Mouse (Mus musculus) small intestine, adult 2 months (tissue): ENCODE measurements around the gene Fastkd5.
A peak's percentile ranks its signal among the peaks of the same experiment; 100 is the strongest.

Source experiments
- CTCF ChIP-seq: fragments of 200-500 bp; IDR thresholded peaks from 2 replicates; pipeline ENCODE4 v1.5.1; 2012; ENCODE audit warnings: low read depth, mild to moderate bottlenecking, control low read depth, inconsistent platforms, low read length, moderate library complexity, mixed read lengths; ENCODE audit not compliant: insufficient replicate concordance, insufficient read length; ENCODE audit errors: extremely low read depth
- POLR2A ChIP-seq: fragments of 200-500 bp; IDR thresholded peaks from 2 replicates; pipeline ENCODE4 v1.6.1; 2012; ENCODE audit warnings: low read depth, mild to moderate bottlenecking, control low read depth, inconsistent platforms, low read length, moderate library complexity

- TF ChIP-seq CTCF (no peak), POLR2A (peak; percentile 36; the same call in 1 of the 2 replicates)
Observed at GRCm38 (mm10) chr2:130629839-130630203, at the start of gene Fastkd5, which contains the start of gene Ubox5.
